Mouse (Mus musculus) limb, embryonic 12.5 days (tissue): ENCODE measurements around the gene Bmp6. TPM values are rescaled to one million over a fixed set of nuclear protein-coding genes. Genes with fewer than 3 reads are reported as not detected.

Experiments used
- ATAC-seq: fragments of 200-750 bp; cut with Nextera tagmentation; 2 replicates; pipeline ENCODE4 v1.8.0; 2017; ENCODE audit warnings: low read depth, moderate TSS enrichment; ENCODE audit not compliant: insufficient number of reproducible peaks, insufficient read depth, low FRiP score, low TSS enrichment
- H3K27ac ChIP-seq: fragments of 300-500 bp; sonication (generic); 2 replicates; pipeline ENCODE4 v1.5.1; 2016; ENCODE audit warnings: mild to moderate bottlenecking, moderate library complexity
- H3K27me3 ChIP-seq: fragments of 300-500 bp; sonication (generic); 2 replicates; pipeline ENCODE4 v1.6.1; 2016; ENCODE audit warnings: mild to moderate bottlenecking, moderate library complexity
- H3K36me3 ChIP-seq: fragments of 300-500 bp; sonication (generic); 2 replicates; pipeline ENCODE4 v1.6.1; 2016; ENCODE audit warnings: mild to moderate bottlenecking, moderate library complexity
- H3K4me1 ChIP-seq: fragments of 300-500 bp; sonication (generic); replicated peaks from 2 replicates; pipeline ENCODE4 v1.6.1; 2016
- H3K4me2 ChIP-seq: fragments of 300-500 bp; sonication (generic); 2 replicates; pipeline ENCODE4 v1.6.1; 2016; ENCODE audit warnings: mild to moderate bottlenecking, moderate library complexity
- H3K4me3 ChIP-seq: fragments of 300-500 bp; sonication (generic); replicated peaks from 2 replicates; pipeline ENCODE4 v1.5.1; 2016; ENCODE audit warnings: mild to moderate bottlenecking
- H3K9ac ChIP-seq: fragments of 300-500 bp; sonication (generic); replicated peaks from 2 replicates; pipeline ENCODE4 v1.6.1; 2016; ENCODE audit warnings: mild to moderate bottlenecking, moderate library complexity
- H3K9me3 ChIP-seq: fragments of 300-500 bp; sonication (generic); 2 replicates; pipeline ENCODE4 v1.6.1; 2016; ENCODE audit warnings: mild to moderate bottlenecking, moderate library complexity
- WGBS: fragments of 180-500 bp; shearing (Covaris S2); methylation state at CpG from one replicate; pipeline ENCODE4 v1.1.7; 2016; 5-methylcytosine and 5-hydroxymethylcytosine counted together
- polyA plus RNA-seq: library from polyadenylated mRNA; unstranded; fragments of >200 nt; fragmentation: Nextera tagmentation; extraction: Ambion mirVana; gene quantifications from 2 replicates; pipeline ENCODE4 v1.2.1, GENCODE M21; 2016

Bmp6 gene
- polyA plus RNA-seq, 1 experiment from 2014 or later = 0.75 TPM

DNA sequence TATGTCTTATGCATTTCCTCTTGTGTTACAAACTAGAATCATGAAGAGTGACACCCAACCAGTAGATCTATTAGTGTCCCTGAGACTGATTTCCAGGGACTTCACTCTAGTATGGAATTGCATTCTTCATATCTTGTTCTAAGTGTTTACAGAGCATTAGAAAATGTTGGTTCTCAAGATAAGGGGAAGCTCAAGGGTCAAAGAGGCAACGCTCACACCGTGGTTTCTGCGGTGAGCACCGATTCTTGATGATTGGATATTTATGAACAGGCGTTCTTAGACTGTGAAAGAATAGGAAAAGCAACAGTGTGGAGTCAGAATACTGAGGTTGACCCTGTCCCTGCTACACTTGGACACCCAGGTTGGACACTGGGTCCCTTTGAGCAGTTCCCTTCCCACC is 89.9 kb downstream of the Bmp6 start:
- H3K4me3 ChIP-seq = no peak overlapping the region
- 91% methylated on average over 5 of the region's 5 CpGs for WGBS
- H3K9ac ChIP-seq = no peak overlapping the region
- H3K27me3 ChIP-seq = no peaks in the 10 kb centered on the region
- H3K27ac ChIP-seq = no peak overlapping the region
- no peaks in the 10 kb centered on the region for H3K4me1 ChIP-seq
- no peak overlapping the region for H3K4me2 ChIP-seq
- no peak for ATAC-seq
- H3K9me3 ChIP-seq = no peaks in the 10 kb centered on the region
- no peaks in the 10 kb centered on the region for H3K36me3 ChIP-seq

DNA sequence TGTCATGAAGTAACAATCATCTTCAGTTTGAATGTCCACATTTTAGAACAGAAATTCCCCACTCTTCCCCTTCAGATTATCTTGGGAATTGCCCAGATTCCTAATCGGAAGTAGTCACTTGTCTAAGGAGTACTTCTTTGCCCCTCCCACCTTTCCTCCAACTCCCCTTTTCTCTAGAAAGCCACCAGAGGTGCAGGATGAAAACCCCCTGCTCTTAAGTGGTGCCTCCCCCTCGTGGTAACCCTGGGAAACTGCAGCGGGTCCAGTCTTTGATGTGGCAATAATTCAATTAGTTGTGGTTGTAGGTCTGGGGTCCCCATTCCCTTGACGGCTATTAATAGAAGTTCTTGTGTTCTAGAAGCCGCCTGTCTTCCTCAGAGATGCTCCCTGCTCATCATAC is 93.0 kb downstream of the Bmp6 start:
- ATAC-seq = no peak
- Histone ChIP-seq H3K9me3 (no peaks in the 10 kb centered on the region), H3K27ac (no peak overlapping the region), H3K4me2 (no peak overlapping the region), H3K27me3 (no peaks in the 10 kb centered on the region), H3K36me3 (no peaks in the 10 kb centered on the region), H3K4me1 (no peaks in the 10 kb centered on the region), H3K9ac (no peak overlapping the region), H3K4me3 (no peak overlapping the region)
- WGBS = 28% methylated on average over 5 of the region's 5 CpGs

DNA sequence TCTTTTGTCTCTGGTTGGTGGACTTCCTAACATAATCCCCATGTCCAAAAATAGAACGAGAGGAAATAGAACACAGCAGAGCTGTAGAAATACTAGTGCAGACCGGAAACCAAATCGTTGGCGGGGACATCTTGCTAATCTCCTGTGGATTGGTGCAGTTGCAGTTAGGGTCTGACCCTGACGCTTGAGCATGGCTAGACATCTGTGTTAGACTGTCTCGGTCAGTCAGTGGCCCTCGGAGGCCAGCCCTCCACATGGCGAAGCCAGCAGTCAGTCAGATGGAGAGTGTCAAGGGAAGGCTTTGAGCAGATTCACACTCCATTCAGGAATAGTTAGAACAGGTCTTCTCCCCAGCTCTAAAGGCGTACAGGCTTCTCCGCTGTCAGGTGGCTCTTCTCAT is 95.3 kb downstream of the Bmp6 start:
- Histone ChIP-seq H3K9ac (no peak overlapping the region), H3K4me1 (no peaks in the 10 kb centered on the region), H3K27ac (no peak overlapping the region), H3K4me2 (no peak overlapping the region), H3K4me3 (no peak overlapping the region), H3K36me3 (no peaks in the 10 kb centered on the region), H3K9me3 (no peaks in the 10 kb centered on the region), H3K27me3 (no peaks in the 10 kb centered on the region)
- no peak for ATAC-seq
- WGBS = 90% methylated on average over 10 of the region's 10 CpGs

DNA sequence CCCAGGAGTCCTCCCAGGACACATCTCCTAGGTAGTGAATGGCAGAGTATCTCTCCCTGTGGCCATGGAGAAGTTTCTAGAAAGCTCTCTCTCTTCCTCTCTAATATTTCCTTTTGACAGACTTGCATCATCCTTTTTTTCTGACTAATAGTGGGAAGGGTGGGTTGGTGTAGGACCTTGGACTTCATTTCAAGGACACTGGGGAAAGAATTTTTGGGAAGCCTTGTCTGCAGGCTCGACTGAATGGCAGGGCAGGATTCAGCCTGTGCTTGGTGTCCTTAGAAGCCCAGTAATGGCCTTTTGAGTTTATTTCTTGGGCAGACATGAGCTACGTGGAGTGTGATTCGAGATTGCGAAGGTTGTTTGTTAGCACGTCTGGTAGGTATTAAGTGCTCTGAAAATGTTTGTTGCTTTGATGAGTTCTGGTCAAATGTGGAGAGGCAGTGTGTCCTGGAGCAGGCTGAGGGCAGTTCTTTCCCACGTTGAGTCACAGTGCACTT is 103.7 kb downstream of the Bmp6 start:
- no peaks in the 10 kb centered on the region for H3K9me3 ChIP-seq
- WGBS = 69% methylated on average over 6 of the region's 6 CpGs
- no peaks in the 10 kb centered on the region for H3K36me3 ChIP-seq
- no peaks in the 10 kb centered on the region for H3K4me1 ChIP-seq
- no peak overlapping the region for H3K9ac ChIP-seq
- no peak overlapping the region for H3K27ac ChIP-seq
- no peaks in the 10 kb centered on the region for H3K27me3 ChIP-seq
- no peak for ATAC-seq
- H3K4me3 ChIP-seq = no peak overlapping the region
- no peak overlapping the region for H3K4me2 ChIP-seq

DNA sequence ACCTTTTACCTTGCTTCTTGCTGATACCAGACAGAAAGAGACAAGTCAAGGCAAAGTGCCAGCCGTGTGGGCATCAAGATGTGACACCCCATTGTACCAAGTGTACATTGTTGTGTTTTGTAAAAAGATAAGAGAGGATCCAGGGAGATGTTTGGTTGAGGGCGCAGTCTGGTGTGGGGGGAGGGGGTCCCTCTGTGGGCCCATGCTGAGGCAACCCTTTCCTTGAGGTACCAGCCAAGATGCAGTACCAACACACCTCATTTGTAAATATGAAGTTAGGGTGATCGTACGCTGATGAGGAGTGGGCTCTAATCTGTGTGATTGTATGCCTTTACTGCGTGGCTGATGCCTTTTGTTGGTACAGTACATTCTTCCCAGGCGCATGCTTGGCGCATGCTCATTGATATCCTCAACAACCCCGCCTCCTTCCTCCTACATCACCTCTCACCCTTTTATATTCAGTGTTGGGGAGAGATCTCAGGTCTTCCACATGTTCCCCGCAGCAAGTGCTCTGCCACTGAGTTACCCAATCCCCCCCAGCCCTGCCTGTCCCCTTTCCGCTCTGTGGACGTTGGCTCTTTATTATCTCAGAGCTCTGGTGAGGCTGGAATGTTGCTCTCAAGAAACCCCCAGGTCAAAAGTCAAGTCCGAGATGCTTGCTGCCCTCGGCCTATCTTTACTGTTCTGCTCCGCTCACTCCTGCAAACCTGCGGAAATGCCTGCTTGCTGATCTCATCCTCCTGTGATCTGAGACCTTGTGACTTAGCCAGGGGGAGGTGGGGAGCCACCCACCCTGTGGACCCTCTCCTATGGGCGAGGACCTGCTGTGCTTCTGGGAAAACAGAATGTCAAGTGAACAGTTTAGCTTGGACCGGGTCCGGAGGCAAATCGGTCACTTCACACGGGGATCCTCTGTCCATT is 105.4 kb downstream of the Bmp6 start:
- Histone ChIP-seq H3K27me3 (no peaks in the 10 kb centered on the region), H3K4me1 (no peaks in the 10 kb centered on the region), H3K9ac (no peak overlapping the region), H3K9me3 (no peaks in the 10 kb centered on the region), H3K36me3 (no peaks in the 10 kb centered on the region), H3K27ac (no peak overlapping the region), H3K4me2 (no peak overlapping the region), H3K4me3 (no peak overlapping the region)
- 75% methylated on average over 20 of the region's 20 CpGs for WGBS
- ATAC-seq = no peak

DNA sequence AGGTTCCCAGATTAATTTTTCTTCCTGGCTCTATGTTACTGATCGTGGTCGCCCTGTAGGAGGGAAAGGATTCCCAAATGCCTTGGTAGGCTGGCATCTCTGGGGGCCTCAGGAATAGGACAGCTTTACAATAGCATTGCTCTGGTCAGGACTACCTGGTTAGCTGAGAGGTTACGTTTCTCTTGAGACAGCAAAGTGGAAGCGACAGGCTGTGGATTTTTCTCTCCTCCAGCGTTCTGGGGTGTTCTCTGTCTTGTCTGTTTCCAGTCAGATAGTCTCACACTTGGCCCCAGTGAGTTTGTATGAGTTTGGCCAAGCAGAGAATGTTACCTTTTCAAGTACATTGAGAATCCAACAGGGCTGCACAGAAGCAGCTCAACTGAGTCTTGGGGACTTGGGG is 106.5 kb downstream of the Bmp6 start:
- no peaks in the 10 kb centered on the region for H3K27me3 ChIP-seq
- WGBS = 66% methylated on average over 5 of the region's 5 CpGs
- H3K27ac ChIP-seq = no peak overlapping the region
- H3K9me3 ChIP-seq = no peaks in the 10 kb centered on the region
- H3K36me3 ChIP-seq = no peaks in the 10 kb centered on the region
- no peak overlapping the region for H3K4me2 ChIP-seq
- no peaks in the 10 kb centered on the region for H3K4me1 ChIP-seq
- H3K9ac ChIP-seq = no peak overlapping the region
- no peak overlapping the region for H3K4me3 ChIP-seq
- no peak for ATAC-seq

DNA sequence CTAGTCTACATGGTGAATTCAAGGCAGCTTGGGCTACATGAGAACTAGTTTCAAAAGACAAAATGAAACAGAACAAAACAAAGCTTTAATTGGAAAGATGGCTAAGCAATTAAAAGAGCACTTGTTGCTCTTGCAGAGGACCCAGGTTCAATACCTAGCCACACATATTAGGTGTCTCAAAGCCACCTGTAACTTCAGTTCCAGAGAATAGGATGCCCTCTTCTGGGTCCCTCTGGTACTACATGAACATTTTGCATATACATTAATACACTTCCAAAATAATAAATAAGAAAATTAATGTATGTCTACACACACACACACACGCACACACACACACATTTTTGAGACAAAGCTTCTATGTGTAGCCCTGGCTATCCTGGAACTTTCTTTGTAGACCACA is 118.5 kb downstream of the Bmp6 start:
- Histone ChIP-seq H3K27me3 (no peaks in the 10 kb centered on the region), H3K4me3 (no peak overlapping the region), H3K27ac (no peak overlapping the region), H3K36me3 (no peaks in the 10 kb centered on the region), H3K9me3 (no peaks in the 10 kb centered on the region), H3K9ac (no peak overlapping the region), H3K4me1 (no peaks in the 10 kb centered on the region), H3K4me2 (no peak overlapping the region)
- 74% methylated on average over 1 of the region's 1 CpGs for WGBS
- no peak for ATAC-seq

DNA sequence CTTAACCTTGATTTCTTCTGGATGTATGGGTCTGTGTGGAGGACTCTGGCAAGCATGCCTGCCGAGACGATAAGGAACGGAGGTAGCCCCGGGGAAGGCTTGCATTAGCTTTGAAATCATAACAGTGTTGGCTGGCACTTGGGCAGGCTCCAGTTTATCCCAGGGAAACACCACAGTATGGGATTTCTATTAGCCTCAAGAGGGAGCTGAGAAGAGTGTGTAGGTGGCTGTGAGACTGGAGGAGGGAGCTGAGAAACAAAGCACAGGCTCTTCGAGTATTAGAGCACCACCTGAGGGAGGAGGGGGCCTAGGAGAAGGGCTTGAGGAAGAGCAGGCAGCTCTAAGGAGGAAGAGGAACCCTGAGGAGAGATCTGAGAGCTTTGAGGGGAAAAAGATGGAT is 126.0 kb downstream of the Bmp6 start:
- no peak overlapping the region for H3K9ac ChIP-seq
- H3K27ac ChIP-seq = no peak overlapping the region
- H3K4me2 ChIP-seq = no peak overlapping the region
- no peak overlapping the region for H3K4me3 ChIP-seq
- no peaks in the 10 kb centered on the region for H3K36me3 ChIP-seq
- 80% methylated on average over 5 of the region's 5 CpGs for WGBS
- no peaks in the 10 kb centered on the region for H3K4me1 ChIP-seq
- no peak for ATAC-seq
- no peaks in the 10 kb centered on the region for H3K27me3 ChIP-seq
- H3K9me3 ChIP-seq = no peaks in the 10 kb centered on the region

DNA sequence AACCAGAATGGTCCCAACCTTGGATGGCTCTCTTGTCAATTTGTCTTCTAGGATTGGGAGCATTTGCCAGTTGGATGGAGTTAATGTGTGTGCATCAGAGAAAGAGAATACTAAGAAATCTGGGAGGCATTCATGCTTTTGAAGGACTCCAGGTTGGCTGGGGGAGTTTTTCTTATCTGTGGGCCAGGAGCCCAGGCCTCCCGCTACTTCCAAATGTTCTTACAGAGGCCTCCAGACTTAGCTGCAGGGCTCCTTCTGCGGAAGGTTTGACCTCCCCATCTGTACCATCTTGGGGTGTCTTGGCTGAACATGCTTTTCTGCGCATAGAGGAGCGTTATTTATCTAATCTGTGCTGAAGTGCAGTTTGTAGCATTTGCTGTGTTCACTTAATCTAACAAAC is 127.7 kb downstream of the Bmp6 start:
- no peak overlapping the region for H3K4me2 ChIP-seq
- no peak overlapping the region for H3K27ac ChIP-seq
- no peak for ATAC-seq
- H3K4me1 ChIP-seq = peaks cover 10% of the 10 kb centered on the region
- no peak overlapping the region for H3K4me3 ChIP-seq
- WGBS = 95% methylated on average over 4 of the region's 4 CpGs
- H3K36me3 ChIP-seq = no peaks in the 10 kb centered on the region
- H3K9ac ChIP-seq = no peak overlapping the region
- H3K9me3 ChIP-seq = no peaks in the 10 kb centered on the region
- H3K27me3 ChIP-seq = no peaks in the 10 kb centered on the region

DNA sequence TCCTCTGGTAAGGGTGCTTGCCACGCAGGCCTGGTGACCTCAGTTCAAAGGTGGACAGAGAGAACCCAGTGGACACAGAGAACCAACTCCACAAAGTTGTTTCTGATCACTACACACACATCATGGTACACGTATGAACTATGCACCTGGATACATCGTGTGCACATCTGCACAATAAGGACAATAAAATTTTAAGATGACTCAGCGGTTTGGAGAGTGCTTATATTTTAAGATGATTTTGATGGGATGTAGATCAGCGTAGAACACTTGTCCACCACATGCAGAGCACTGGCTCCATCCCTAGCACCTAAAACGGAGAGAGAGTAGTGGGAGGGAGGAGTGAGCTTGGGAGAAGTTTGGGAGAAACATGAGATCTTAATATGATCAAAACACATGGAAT is 128.6 kb downstream of the Bmp6 start:
- no peaks in the 10 kb centered on the region for H3K27me3 ChIP-seq
- H3K4me2 ChIP-seq = no peak overlapping the region
- H3K4me1 ChIP-seq = peaks cover 10% of the 10 kb centered on the region
- H3K36me3 ChIP-seq = no peaks in the 10 kb centered on the region
- no peaks in the 10 kb centered on the region for H3K9me3 ChIP-seq
- no peak overlapping the region for H3K4me3 ChIP-seq
- WGBS = 92% methylated on average over 6 of the region's 6 CpGs
- H3K27ac ChIP-seq = no peak overlapping the region
- no peak for ATAC-seq
- no peak overlapping the region for H3K9ac ChIP-seq

DNA sequence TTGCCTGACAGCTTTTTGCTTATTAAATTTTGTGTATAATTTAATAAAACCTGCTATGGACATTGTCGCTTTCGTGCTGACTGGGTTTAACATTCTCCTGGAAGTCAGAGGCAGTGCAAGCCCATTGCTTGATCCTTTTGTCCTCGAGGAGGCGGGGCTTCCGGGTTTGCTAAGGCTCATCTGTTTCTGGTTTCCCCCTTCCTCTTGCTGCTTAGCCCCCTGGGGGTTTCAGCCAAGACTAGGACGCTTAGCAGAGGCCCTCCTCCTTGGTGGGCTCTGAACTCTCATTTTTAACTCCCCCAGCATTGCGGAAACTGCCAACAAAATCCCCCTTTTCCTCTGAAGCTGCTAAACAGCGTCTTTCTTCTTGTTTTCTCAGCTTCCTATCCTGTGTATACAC is 132.0 kb downstream of the Bmp6 start:
- H3K9ac ChIP-seq = no peak overlapping the region
- no peak overlapping the region for H3K4me3 ChIP-seq
- no peaks in the 10 kb centered on the region for H3K27me3 ChIP-seq
- H3K36me3 ChIP-seq = no peaks in the 10 kb centered on the region
- 20% methylated on average over 8 of the region's 8 CpGs for WGBS
- peaks cover 10% of the 10 kb centered on the region for H3K4me1 ChIP-seq
- ATAC-seq = no peak
- H3K27ac ChIP-seq = peak overlapping the region; percentile 62; the same call in 1 of the 2 replicates
- peak overlapping the region; percentile 32 for H3K4me2 ChIP-seq
- H3K9me3 ChIP-seq = no peaks in the 10 kb centered on the region

DNA sequence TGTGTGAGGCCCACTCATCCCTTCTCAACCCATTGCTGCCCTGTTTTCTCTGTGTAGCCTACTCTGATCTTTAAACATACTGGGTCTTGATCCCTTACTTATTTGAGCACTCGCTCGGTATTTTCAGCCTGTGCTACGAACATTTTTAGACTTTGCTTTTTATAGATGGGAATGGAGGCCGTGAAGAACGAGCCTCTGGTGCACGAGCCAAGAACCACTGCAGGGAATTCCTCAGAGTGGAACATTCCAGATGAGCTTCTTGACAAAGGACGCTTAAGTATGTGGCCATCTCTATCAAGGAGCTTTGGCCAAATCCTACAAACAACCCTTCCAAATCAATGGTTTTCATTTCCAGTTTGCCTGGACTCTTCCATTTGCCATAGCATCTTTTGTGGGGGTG is 136.1 kb downstream of the Bmp6 start:
- H3K4me3 ChIP-seq = no peak overlapping the region
- H3K9ac ChIP-seq = no peak overlapping the region
- H3K27ac ChIP-seq = no peak overlapping the region
- H3K4me1 ChIP-seq = peaks cover 10% of the 10 kb centered on the region
- H3K4me2 ChIP-seq = no peak overlapping the region
- H3K27me3 ChIP-seq = no peaks in the 10 kb centered on the region
- ATAC-seq = no peak
- WGBS = 90% methylated on average over 7 of the region's 7 CpGs
- H3K36me3 ChIP-seq = no peaks in the 10 kb centered on the region
- H3K9me3 ChIP-seq = no peaks in the 10 kb centered on the region
